Mouse (Mus musculus): ENCODE results near the gene Fam114a1.

GRCm38 (mm10) chr5:65038305-65038704 lies 68.4 kb downstream of the Fam114a1 start:
- TF ChIP-seq CTCF (IDR thresholded peaks at IDR 0.05; ENCODE audit: low read depth) (no peak), EP300 (IDR thresholded peaks at IDR 0.05; ENCODE audit: low read depth) (no peak)

All from liver, embryonic 14.5 days (tissue).